Mouse (Mus musculus): Measurements from ENCODE around the gene Tbcd.

Gene Tbcd

GRCm38 (mm10) chr11:121601422-121601821 is 149.7 kb downstream of the Tbcd start:
- no peak for DNase-seq

DNA sequence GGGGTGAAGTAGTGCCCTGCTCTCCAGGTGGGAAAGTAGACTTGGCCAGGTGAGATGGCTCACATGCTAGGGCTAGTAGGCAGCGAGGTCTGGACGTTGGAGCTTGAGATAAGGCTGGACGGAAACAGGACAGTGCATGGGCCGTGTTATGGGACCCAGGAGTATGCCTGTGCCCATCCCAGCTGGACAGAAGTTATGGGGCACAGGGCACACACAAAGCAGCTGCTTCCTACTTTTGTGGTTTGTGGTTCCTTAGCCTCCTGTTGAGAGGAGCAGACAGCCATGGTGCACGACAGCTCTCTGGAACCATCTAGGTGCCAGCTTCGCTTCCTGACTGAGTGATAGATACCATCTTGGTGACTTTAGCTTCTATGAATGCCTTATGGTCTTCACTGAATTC is 153.9 kb downstream of the Tbcd start:
- no peak for DNase-seq

DNA sequence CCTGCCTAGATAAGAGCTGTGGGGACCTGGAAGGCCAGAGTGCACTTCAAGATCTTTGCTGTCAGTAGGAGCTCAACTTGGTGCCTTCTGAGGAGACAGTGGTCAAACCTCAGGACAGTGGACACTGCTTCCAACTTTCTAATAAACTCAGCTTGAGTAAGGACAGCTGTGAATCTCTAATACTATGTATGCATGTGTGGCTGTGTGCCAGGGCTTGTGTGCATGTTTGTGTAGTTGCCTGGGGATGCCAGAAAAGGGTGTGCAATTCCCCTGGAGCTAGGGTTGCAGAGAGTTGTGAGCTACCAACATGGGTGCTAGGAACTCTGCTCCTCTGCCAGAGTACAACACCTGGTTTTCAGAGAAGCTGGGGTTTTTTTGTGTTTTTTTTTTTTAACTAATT is 159.2 kb downstream of the Tbcd start:
- no peak for DNase-seq

- no peak for DNase-seq
Measured at GRCm38 (mm10) chr11:121615961-121616485, 164.3 kb downstream of the Tbcd start.

DNA sequence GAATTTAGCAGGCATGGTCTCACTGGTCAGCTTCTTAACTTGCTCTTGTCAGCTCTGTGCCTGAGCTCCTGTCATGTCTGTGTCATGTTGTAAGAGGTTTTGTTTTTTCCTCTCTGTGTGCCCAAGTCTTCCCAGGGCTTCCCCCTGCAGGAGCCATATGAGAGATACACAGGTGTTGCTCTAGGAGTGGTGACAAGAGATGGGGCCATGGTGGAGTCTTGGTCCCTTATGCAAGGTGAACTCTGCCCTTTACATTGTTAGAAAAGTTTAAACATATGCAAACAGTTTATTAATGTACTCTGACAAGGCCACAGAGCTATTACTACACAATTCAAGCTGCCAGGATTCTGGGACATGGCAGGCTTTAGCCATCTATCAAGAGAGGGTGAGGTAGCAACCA is 164.8 kb downstream of the Tbcd start:
- DNase-seq = no peak

DNA sequence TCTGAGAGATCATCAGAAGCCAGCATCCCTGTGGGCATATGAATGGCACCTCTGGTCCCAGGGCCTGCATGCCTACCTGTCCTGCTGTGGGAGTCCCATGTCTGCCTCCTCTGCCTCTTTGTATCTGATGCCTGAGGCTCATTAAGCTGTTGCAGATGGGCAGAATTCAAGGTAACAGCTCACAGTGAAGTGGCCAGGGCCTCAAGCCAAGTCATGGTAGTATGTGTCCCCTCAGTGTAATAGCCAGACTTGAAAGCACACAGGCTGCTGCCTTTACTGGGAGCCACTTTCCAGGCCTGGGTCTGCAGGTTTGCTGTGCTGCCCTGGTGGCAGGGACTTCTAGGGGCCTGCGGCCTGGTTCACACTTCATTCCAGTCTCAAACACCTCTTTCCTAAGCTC is 165.6 kb downstream of the Tbcd start:
- DNase-seq = peak; percentile 54 to 65

DNA sequence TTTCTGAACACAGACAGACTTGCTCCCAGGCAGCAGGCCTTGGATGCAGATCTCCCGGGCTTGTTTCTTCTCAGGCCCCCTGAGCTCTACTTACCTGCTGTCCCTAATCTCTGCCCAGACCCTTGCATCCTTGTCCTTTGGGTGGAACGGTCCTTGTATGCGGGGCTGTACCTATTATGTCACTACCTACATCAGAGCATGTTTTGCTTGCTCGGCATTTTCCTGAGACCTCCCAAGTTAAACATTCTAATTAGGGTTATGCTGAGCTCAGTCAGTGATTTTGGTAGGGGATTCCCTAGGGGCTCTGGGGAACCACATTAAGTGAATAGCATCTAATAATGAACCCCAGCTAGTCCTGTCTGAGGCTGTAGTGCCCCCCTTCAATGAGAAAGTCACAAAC is 173.3 kb downstream of the Tbcd start:
- no peak for DNase-seq

- no peak for DNase-seq
Measured at GRCm38 (mm10) chr11:121627521-121627920, 175.8 kb downstream of the Tbcd start.

- no peak for DNase-seq
Measured at GRCm38 (mm10) chr11:121629529-121629928, 177.8 kb downstream of the Tbcd start.

- DNase-seq = peak; percentile 58 to 69
Measured at GRCm38 (mm10) chr11:121630406-121630805, 178.7 kb downstream of the Tbcd start.

GRCm38 (mm10) chr11:121631410-121631809 is 179.7 kb downstream of the Tbcd start:
- DNase-seq = peak; percentile 58 to 70

DNA sequence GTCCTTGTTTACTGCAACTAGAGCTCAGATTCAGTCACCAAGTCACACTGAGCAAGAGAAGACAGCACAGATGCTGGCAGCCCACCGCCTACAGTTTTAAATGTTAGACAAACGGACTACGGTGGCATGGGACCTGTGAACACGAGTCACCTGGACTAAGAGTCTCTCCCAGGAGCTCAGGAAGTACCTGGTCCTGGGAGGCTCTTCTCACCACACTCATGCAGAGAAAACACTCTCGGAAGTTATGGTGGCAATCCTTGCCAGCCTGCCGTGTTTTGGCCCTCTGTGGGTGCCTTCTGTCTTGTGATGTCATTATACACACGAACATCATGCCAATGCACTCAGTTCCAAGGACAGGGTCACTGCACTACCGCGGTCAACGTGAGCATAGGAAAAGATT is 184.9 kb downstream of the Tbcd start:
- no peak for DNase-seq

DNA sequence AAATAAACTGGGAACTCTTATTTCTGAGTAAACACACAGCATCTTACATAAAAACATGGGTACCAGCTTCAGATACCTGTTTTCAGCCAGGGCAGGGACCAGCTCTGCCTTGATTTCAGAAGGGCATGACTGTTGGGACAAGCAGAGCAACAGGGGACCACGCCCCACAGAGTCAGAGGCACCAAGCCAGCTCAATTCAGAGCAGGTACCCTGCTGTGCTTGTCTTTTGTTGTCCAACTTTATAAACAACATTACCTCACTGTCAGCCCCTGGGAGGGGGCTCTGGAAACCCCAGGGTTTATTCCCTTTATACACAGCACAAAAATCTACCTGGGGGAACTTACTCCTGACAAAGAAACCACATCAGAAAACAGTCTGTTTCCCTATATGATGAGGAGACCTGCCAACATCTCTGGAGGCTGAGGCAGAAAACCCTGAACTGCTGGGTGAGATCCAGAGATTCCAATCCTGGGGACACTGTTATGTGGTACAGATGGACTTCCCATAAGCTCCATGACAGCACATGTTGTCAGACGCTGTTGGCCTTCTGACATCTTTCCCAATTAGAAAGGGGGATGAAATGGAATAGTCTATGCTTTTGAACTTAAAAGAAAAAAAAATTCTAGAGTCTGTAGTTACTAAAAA is 189.9 kb downstream of the Tbcd start:
- DNase-seq = peak; percentile 58 to 68

- DNase-seq = no peak
Measured at GRCm38 (mm10) chr11:121645394-121645793, 193.6 kb downstream of the Tbcd start.

DNA sequence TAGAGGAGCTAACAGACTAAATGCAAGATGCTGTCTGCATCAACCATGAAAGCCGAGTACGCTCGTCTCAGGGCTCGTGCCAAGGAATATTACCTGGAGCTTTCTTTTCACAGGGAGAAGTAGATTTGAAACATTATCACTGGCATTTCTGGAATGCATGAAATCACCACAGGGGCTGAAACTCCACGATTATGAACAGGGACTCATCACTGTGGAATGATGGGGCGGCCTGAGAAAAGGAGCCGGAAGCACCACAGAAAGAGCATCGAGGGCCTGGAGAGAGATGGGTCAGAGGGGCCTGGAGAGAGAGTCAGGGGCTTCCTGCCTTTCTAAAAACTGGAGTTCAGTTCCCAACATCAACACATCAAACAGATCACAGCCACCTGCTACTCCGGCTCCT is 195.6 kb downstream of the Tbcd start:
- no peak for DNase-seq

DNA sequence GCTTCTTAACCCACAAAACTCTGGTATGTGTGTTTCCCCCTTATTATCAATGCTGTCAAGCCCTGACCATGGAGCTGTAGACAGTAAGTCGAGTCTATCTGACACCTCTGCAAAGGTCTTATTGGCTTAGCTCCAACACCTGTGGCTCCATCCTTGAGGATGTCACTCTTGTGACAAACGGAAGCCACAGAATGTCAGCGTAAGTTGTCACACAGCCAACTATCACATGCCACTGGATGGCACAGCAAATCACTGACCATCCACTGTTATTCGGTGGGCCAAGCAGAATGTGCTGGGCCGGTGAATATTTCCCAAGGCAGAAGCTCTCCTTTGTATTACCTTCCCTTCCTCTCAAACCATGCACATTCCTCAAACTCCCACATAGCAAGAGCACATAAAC is 196.4 kb downstream of the Tbcd start:
- DNase-seq = no peak

GRCm38 (mm10) chr11:121649900-121650299 is 198.2 kb downstream of the Tbcd start:
- DNase-seq = peak; percentile 53 to 63

DNA sequence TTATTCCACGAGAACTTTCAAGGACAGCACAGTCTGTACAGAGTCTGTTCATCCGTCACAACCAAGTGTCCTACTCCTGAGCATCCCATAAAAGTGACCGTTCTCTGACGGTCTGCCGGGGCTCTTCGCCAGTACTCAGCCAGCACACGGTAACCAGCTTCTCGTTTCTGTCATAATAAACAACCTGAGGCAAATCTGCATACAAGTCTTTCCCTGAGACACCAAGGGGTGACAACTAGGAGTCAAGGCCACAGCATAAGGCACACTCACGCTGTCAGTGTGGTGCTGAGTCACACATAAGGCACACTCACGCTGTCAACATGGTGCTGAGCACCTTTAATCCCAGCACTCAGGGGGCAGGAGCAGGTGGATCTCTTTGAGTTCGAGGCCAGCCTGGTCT is 198.9 kb downstream of the Tbcd start:
- no peak for DNase-seq

- DNase-seq = no peak
Measured at GRCm38 (mm10) chr11:121651556-121651955, 199.8 kb downstream of the Tbcd start.

- DNase-seq = no peak
Measured at GRCm38 (mm10) chr11:121651983-121652382, 200.2 kb downstream of the Tbcd start.

GRCm38 (mm10) chr11:121652547-121653305 is 201.0 kb downstream of the Tbcd start:
- peak; percentile 81 to 89 for DNase-seq

DNA sequence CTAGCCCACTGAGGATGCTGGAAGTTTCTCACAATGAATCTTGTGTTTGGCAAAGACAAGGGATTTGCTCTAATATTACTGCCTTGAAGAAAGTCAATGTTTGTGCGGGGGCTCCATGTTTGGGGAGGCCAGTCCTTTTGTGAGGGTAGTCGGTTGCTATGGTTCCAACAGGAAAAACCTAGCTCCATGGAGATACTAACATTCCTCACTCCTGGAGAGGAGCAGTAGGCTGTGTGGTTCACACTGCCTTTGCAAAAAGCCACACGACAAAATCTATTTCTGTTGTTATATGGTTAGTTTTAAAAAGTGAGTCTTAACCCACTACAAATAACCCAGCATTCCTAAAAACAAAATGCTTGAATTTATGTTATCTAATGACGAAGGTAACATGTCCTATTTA is 201.9 kb downstream of the Tbcd start:
- no peak for DNase-seq

DNA sequence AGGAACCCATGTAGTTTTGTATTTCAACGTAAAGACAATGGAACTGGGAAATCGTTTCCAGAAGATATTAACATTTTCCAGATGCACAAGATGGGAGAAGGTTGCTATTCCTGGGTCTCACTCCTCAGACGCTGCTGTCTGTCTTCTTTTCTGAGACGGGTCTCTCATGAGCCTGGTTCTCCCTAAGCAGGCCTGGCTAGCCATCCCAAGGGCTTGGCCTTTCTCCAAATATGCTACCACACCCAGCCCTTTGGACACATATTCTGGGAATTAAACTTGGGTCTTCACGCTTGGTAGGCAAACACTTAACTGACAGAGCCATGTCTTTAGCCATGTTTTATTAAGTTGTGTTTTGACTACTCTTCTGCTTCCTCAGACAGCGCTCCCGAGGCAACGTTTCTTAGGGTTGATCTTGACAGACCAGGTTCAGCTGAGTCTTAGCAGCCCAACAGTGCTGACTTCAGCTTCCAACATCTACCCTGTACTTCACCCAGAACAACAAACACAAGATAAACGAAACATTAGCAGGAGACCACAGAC is 202.7 kb downstream of the Tbcd start:
- no peak for DNase-seq

DNA sequence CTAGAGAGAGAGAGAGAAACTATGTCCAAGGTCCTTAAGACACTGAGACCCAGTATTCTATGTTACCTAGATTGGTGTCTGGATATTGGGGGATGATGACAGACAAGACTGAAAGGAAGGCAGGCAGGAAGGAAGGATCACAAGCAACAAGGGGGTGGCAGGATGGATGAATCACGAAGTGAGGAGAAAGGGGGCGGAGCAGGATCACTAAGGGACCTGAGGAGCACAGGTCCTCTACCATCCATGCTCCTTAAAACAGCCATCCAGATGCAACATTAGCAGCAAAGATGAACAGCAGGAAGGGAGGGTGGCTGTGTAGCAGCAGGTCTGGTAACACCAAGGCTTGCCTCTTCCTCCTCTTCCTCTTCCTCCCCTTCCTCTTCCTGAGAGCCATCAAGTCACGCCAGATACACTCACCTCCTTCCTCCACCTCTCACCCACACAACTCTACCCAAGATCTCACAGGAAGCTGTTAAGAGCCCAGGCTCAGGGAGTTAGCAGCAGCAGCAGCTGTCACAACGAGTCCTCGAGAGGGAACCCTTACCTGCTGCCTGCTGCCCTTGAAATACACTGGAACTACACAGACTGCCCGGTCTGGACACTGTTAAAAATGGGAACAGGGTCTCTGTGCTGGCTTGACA is 203.5 kb downstream of the Tbcd start:
- no peak for DNase-seq
